Mouse (Mus musculus) adrenal gland (tissue): ENCODE measurements around the gene Zfp26.

Source experiments
- intact Hi-C: fragments of 180-260 bp; cut with DNase I; formaldehyde crosslinking; loops from one replicate; pipeline ENCODE4 v1.15.1; 2025
- long read RNA-seq, 2 experiments: library from polyadenylated mRNA; unstranded; transcript quantifications; one replicate each; pipeline ENCODE4 v2.0.0; 2020; ENCODE audit warnings: borderline replicate concordance in 1 of 2; ENCODE audit not compliant: insufficient replicate concordance in 1 of 2

The Zfp26 gene
- long read RNA-seq, experiment 1, full-length matches to known transcripts = 1 of 2 reads
- long read RNA-seq, experiment 1, partial matches to known transcripts = 0 of 2 reads
- long read RNA-seq, experiment 1, other reads (novel, unspliced or antisense) = 1 of 2 reads
- long read RNA-seq, experiment 2, partial matches to known transcripts = 0 of 2 reads
- long read RNA-seq, experiment 2, other reads (novel, unspliced or antisense) = 2 of 2 reads

GRCm38 (mm10) chr9:20459377-20460317, at the start of gene Zfp26:
Zfp26 (minus strand) TSS chr9:20460162.
- intact Hi-C loops = loop anchor here (10.0 kb wide), 3 partner anchors 125 to 265 kb away; partner anchors contain the start of genes Fbxl12, Ubl5 and Zfp846

GRCm38 (mm10) chr9:20509676-20510075, 49.7 kb upstream of the Zfp26 start:
- intact Hi-C loops = no loop called here

GRCm38 (mm10) chr9:20504801-20505200, 44.8 kb upstream of the Zfp26 start:
- intact Hi-C loops = no loop called here

GRCm38 (mm10) chr9:20493281-20493680, 33.3 kb upstream of the Zfp26 start:
- intact Hi-C loops = no loop called here

GRCm38 (mm10) chr9:20492527-20493233, 32.7 kb upstream of the Zfp26 start, which contains the start of gene Zfp426:
Zfp426 (minus strand) TSS chr9:20492746.
- intact Hi-C loops = no loop called here

GRCm38 (mm10) chr9:20491858-20492526, 32.0 kb upstream of the Zfp26 start:
- intact Hi-C loops = no loop called here

GRCm38 (mm10) chr9:20489536-20489935, 29.6 kb upstream of the Zfp26 start:
- intact Hi-C loops = no loop called here

- intact Hi-C loops = no loop called here
Measured at GRCm38 (mm10) chr9:20479396-20479795, 19.4 kb upstream of the Zfp26 start.

GRCm38 (mm10) chr9:20476632-20477031, 16.7 kb upstream of the Zfp26 start:
- intact Hi-C loops = no loop called here

- intact Hi-C loops = loop anchor here (2.0 to 10.0 kb wide), 4 partner anchors 78 to 258 kb away; partner anchors contain the start of genes Fbxl12, Ubl5 and Zfp846
Measured at GRCm38 (mm10) chr9:20466761-20467442, 6.9 kb upstream of the Zfp26 start.

GRCm38 (mm10) chr9:20453647-20454046, 6.3 kb downstream of the Zfp26 start:
- intact Hi-C loops = no loop called here

- intact Hi-C loops = no loop called here
Measured at GRCm38 (mm10) chr9:20451493-20451892, 8.5 kb downstream of the Zfp26 start.

- intact Hi-C loops = no loop called here
Measured at GRCm38 (mm10) chr9:20443183-20443783, 16.7 kb downstream of the Zfp26 start.

- intact Hi-C loops = no loop called here
Measured at GRCm38 (mm10) chr9:20430004-20430403, 30.0 kb downstream of the Zfp26 start.

GRCm38 (mm10) chr9:20411460-20411859, 48.5 kb downstream of the Zfp26 start:
- intact Hi-C loops = no loop called here

- intact Hi-C loops = no loop called here
Measured at GRCm38 (mm10) chr9:20409319-20409718, 50.6 kb downstream of the Zfp26 start.

GRCm38 (mm10) chr9:20385343-20385703, 74.6 kb downstream of the Zfp26 start:
- intact Hi-C loops = no loop called here

- intact Hi-C loops = no loop called here
Measured at GRCm38 (mm10) chr9:20384532-20385342, 75.2 kb downstream of the Zfp26 start, which contains the start of gene Zfp560. Zfp560 (minus strand) TSS chr9:20385177.

- intact Hi-C loops = no loop called here
Measured at GRCm38 (mm10) chr9:20383659-20384058, 76.3 kb downstream of the Zfp26 start.
